Mouse (Mus musculus): ENCODE data around the gene Bmpr1a. TPM values are rescaled to one million over a fixed set of nuclear protein-coding genes. Genes with fewer than 3 reads are reported as not detected.
"Not testable (repeated sequence)": the region's sequence is repeated elsewhere in the genome, so short reads cannot be mapped to it uniquely, and the experiment has no call there.

Bmpr1a gene
- polyA plus RNA-seq, 1 experiment from 2014 or later: 4.0 TPM

- 53% methylated on average over 1 of the region's 1 CpGs for WGBS (ENCODE audit: insufficient replicate concordance)
- H3K9ac ChIP-seq: no peak overlapping the region
- ATAC-seq (ENCODE audit: insufficient read depth): no peak
- H3K27me3 ChIP-seq: no peaks in the 10 kb centered on the region
- no peak overlapping the region for H3K27ac ChIP-seq (replicated peaks)
- no peak overlapping the region for H3K4me2 ChIP-seq
- no peaks in the 10 kb centered on the region; the same call in 1 of the 2 replicates for H3K36me3 ChIP-seq (replicated peaks)
- H3K4me1 ChIP-seq (replicated peaks): no peaks in the 10 kb centered on the region
- H3K4me3 ChIP-seq (replicated peaks): no peak overlapping the region
- no peaks in the 10 kb centered on the region for H3K9me3 ChIP-seq (replicated peaks)
Measured at GRCm38 (mm10) chr14:34421078-34421477, 82.1 kb downstream of the Bmpr1a start.

GRCm38 (mm10) chr14:34417501-34417900, 85.6 kb downstream of the Bmpr1a start:
- H3K4me2 ChIP-seq: no peak overlapping the region

GRCm38 (mm10) chr14:34416946-34417345, 86.2 kb downstream of the Bmpr1a start:
- ATAC-seq (ENCODE audit: insufficient read depth); H3K4me2 ChIP-seq; H3K9ac ChIP-seq; H3K4me3 ChIP-seq (replicated peaks); H3K27ac ChIP-seq (replicated peaks); H3K4me1 ChIP-seq (replicated peaks); H3K9me3 ChIP-seq (replicated peaks); H3K36me3 ChIP-seq (replicated peaks); H3K27me3 ChIP-seq: not testable (repeated sequence)
- 59% methylated on average over 4 of the region's 4 CpGs for WGBS (ENCODE audit: insufficient replicate concordance)

More at GRCm38 (mm10) chr14:34417501-34417900, 85.6 kb downstream of the Bmpr1a start:
- 67% methylated on average over 5 of the region's 5 CpGs for WGBS (ENCODE audit: insufficient replicate concordance)
- H3K9me3 ChIP-seq (replicated peaks): no peaks in the 10 kb centered on the region
- no peaks in the 10 kb centered on the region for H3K27me3 ChIP-seq
- no peak overlapping the region for H3K27ac ChIP-seq (replicated peaks)
- no peak overlapping the region for H3K9ac ChIP-seq
- H3K36me3 ChIP-seq (replicated peaks): peaks cover 5% of the 10 kb centered on the region; the same call in 1 of the 2 replicates
- ATAC-seq (ENCODE audit: insufficient read depth): no peak
- H3K4me1 ChIP-seq (replicated peaks): no peaks in the 10 kb centered on the region
- H3K4me3 ChIP-seq (replicated peaks): no peak overlapping the region

- H3K27me3 ChIP-seq: no peaks in the 10 kb centered on the region
- H3K36me3 ChIP-seq (replicated peaks): peaks cover 5% of the 10 kb centered on the region; the same call in 1 of the 2 replicates
- no peaks in the 10 kb centered on the region for H3K9me3 ChIP-seq (replicated peaks)
- no peak overlapping the region for H3K4me3 ChIP-seq (replicated peaks)
- no peak overlapping the region for H3K9ac ChIP-seq
- ATAC-seq (ENCODE audit: insufficient read depth): no peak
- no peaks in the 10 kb centered on the region for H3K4me1 ChIP-seq (replicated peaks)
- 69% methylated on average over 7 of the region's 7 CpGs for WGBS (ENCODE audit: insufficient replicate concordance)
- H3K27ac ChIP-seq (replicated peaks): no peak overlapping the region
- H3K4me2 ChIP-seq: no peak overlapping the region
Measured at GRCm38 (mm10) chr14:34412164-34412896, 90.8 kb downstream of the Bmpr1a start.

- no peak for ATAC-seq (ENCODE audit: insufficient read depth)
- no peaks in the 10 kb centered on the region for H3K9me3 ChIP-seq (replicated peaks)
Measured at GRCm38 (mm10) chr14:34410716-34411115, 92.4 kb downstream of the Bmpr1a start.

GRCm38 (mm10) chr14:34403424-34403823, 99.7 kb downstream of the Bmpr1a start:
- no peaks in the 10 kb centered on the region for H3K9me3 ChIP-seq (replicated peaks)
- H3K27ac ChIP-seq (replicated peaks): no peak overlapping the region
- no peaks in the 10 kb centered on the region for H3K36me3 ChIP-seq (replicated peaks)
- no peak overlapping the region for H3K4me2 ChIP-seq
- no peaks in the 10 kb centered on the region for H3K4me1 ChIP-seq (replicated peaks)
- ATAC-seq (ENCODE audit: insufficient read depth): no peak
- whole genome bisulfite sequencing (ENCODE audit: insufficient replicate concordance): 73% methylated on average over 7 of the region's 7 CpGs
- H3K4me3 ChIP-seq (replicated peaks): no peak overlapping the region
- no peaks in the 10 kb centered on the region for H3K27me3 ChIP-seq
- no peak overlapping the region for H3K9ac ChIP-seq

More at GRCm38 (mm10) chr14:34410716-34411115, 92.4 kb downstream of the Bmpr1a start:
- Histone ChIP-seq H3K27ac (replicated peaks) (no peak overlapping the region), H3K36me3 (replicated peaks) (peaks cover 5% of the 10 kb centered on the region; the same call in 1 of the 2 replicates), H3K4me1 (replicated peaks) (no peaks in the 10 kb centered on the region), H3K27me3 (no peaks in the 10 kb centered on the region), H3K4me3 (replicated peaks) (no peak overlapping the region), H3K9ac (no peak overlapping the region), H3K4me2 (no peak overlapping the region)
- 84% methylated on average over 6 of the region's 6 CpGs for WGBS (ENCODE audit: insufficient replicate concordance)

- Histone ChIP-seq H3K36me3 (replicated peaks) (no peaks in the 10 kb centered on the region), H3K9ac (no peak overlapping the region), H3K4me3 (replicated peaks) (no peak overlapping the region), H3K4me1 (replicated peaks) (no peaks in the 10 kb centered on the region), H3K27ac (replicated peaks) (no peak overlapping the region), H3K27me3 (no peaks in the 10 kb centered on the region), H3K9me3 (replicated peaks) (no peaks in the 10 kb centered on the region), H3K4me2 (no peak overlapping the region)
- no peak; the same call in 1 of the 2 replicates for ATAC-seq (ENCODE audit: insufficient read depth)
- 61% methylated on average over 8 of the region's 8 CpGs for whole genome bisulfite sequencing (ENCODE audit: insufficient replicate concordance)
Measured at GRCm38 (mm10) chr14:34402871-34403270, 100.3 kb downstream of the Bmpr1a start.

- Histone ChIP-seq H3K4me1 (replicated peaks) (no peaks in the 10 kb centered on the region), H3K4me3 (replicated peaks) (no peak overlapping the region), H3K4me2 (no peak overlapping the region), H3K27ac (replicated peaks) (no peak overlapping the region), H3K27me3 (no peaks in the 10 kb centered on the region), H3K36me3 (replicated peaks) (no peaks in the 10 kb centered on the region), H3K9me3 (replicated peaks) (no peaks in the 10 kb centered on the region), H3K9ac (no peak overlapping the region)
- WGBS (ENCODE audit: insufficient replicate concordance): 20% methylated on average over 6 of the region's 6 CpGs
- ATAC-seq (ENCODE audit: insufficient read depth): no peak
Measured at GRCm38 (mm10) chr14:34401135-34401534, 102.0 kb downstream of the Bmpr1a start.

GRCm38 (mm10) chr14:34400021-34400420, 103.1 kb downstream of the Bmpr1a start:
- H3K27ac ChIP-seq (replicated peaks): no peak overlapping the region
- no peak overlapping the region for H3K9ac ChIP-seq
- H3K9me3 ChIP-seq (replicated peaks): no peaks in the 10 kb centered on the region
- H3K4me1 ChIP-seq (replicated peaks): no peaks in the 10 kb centered on the region
- 73% methylated on average over 3 of the region's 3 CpGs for WGBS (ENCODE audit: insufficient replicate concordance)
- H3K36me3 ChIP-seq (replicated peaks): no peaks in the 10 kb centered on the region
- ATAC-seq (ENCODE audit: insufficient read depth): no peak
- no peak overlapping the region for H3K4me3 ChIP-seq (replicated peaks)
- no peak overlapping the region for H3K4me2 ChIP-seq
- H3K27me3 ChIP-seq: no peaks in the 10 kb centered on the region

- Histone ChIP-seq H3K9ac (no peak overlapping the region), H3K36me3 (replicated peaks) (no peaks in the 10 kb centered on the region), H3K27ac (replicated peaks) (no peak overlapping the region), H3K4me2 (no peak overlapping the region), H3K4me1 (replicated peaks) (no peaks in the 10 kb centered on the region), H3K4me3 (replicated peaks) (no peak overlapping the region), H3K9me3 (replicated peaks) (no peaks in the 10 kb centered on the region), H3K27me3 (no peaks in the 10 kb centered on the region)
- WGBS (ENCODE audit: insufficient replicate concordance): 75% methylated on average over 6 of the region's 6 CpGs
- no peak for ATAC-seq (ENCODE audit: insufficient read depth)
Measured at GRCm38 (mm10) chr14:34399301-34399700, 103.8 kb downstream of the Bmpr1a start.

GRCm38 (mm10) chr14:34398901-34399300, 104.2 kb downstream of the Bmpr1a start:
- ATAC-seq (ENCODE audit: insufficient read depth): no peak
- 80% methylated on average over 21 of the region's 21 CpGs for WGBS (ENCODE audit: insufficient replicate concordance)

GRCm38 (mm10) chr14:34397871-34398270, 105.3 kb downstream of the Bmpr1a start:
- H3K4me3 ChIP-seq (replicated peaks): no peak overlapping the region
- H3K27me3 ChIP-seq: no peaks in the 10 kb centered on the region
- H3K9me3 ChIP-seq (replicated peaks): no peaks in the 10 kb centered on the region
- no peaks in the 10 kb centered on the region for H3K4me1 ChIP-seq (replicated peaks)
- no peak overlapping the region for H3K27ac ChIP-seq (replicated peaks)
- no peak for ATAC-seq (ENCODE audit: insufficient read depth)
- no peaks in the 10 kb centered on the region for H3K36me3 ChIP-seq (replicated peaks)
- H3K4me2 ChIP-seq: no peak overlapping the region
- 74% methylated on average over 5 of the region's 5 CpGs for WGBS (ENCODE audit: insufficient replicate concordance)
- H3K9ac ChIP-seq: no peak overlapping the region

More at GRCm38 (mm10) chr14:34398901-34399300, 104.2 kb downstream of the Bmpr1a start:
- no peaks in the 10 kb centered on the region for H3K4me1 ChIP-seq (replicated peaks)
- H3K36me3 ChIP-seq (replicated peaks): no peaks in the 10 kb centered on the region
- H3K4me2 ChIP-seq: no peak overlapping the region
- H3K27ac ChIP-seq (replicated peaks): no peak overlapping the region
- H3K9ac ChIP-seq: no peak overlapping the region
- H3K4me3 ChIP-seq (replicated peaks): no peak overlapping the region
- H3K27me3 ChIP-seq: no peaks in the 10 kb centered on the region
- H3K9me3 ChIP-seq (replicated peaks): no peaks in the 10 kb centered on the region

Measured in liver, embryonic 15.5 days (tissue).